Mouse (Mus musculus) thymus, postnatal 10 days (tissue): ENCODE results near the gene Ceacam1.
A peak's percentile ranks its signal among the peaks of the same experiment; 100 is the strongest.
"Not testable (repeated sequence)": the region's sequence is repeated elsewhere in the genome, so short reads cannot be mapped to it uniquely, and the experiment has no call there.

Source experiments
- DNase-seq, 2 experiments: peaks; one replicate each; pipeline ENCODE4 v3.0.0; 2021; ENCODE audit warnings: low spot score in 2 of 2

Gene Ceacam1

DNA sequence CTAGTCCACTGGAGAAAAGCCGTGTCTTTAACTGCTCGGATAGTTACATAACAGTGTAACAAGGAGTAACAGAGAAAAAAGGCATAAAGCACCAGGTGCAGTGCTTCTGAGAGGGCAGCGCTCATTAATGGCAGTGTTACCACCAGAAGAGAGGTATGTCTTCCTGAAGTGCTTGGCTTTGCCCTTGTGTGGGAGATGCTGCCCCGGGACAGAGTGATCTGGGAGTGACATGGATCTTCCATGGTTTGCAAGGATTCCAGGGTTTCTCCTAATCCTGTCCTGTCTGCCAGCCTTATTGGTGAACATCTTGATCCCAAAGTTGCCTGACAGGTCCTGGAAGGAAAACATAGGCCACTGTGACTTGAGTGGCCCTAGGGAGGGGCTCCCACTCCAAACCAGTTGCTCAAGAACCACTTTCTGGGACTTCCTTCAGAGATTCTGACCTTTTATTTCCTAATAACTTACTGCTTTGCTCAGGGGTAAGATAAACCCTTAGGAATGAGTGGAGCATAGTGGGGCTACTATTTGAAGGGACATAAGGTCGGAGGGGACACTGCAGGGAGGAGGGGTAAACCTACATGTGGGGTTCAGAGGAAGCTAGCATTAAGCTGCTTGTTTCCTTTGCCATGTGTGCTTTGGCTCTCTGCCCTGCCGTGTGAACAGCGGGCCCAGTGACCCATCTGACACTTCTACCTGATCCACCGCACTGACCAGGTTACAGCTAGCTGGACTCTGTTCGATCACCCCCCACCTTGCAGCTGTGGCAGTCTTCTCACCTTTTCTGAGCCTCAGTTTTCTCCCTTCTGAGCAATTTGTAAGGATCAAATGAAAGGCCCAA lies 37.2 kb downstream of the Ceacam1 start:
- DNase-seq, result no peak

- no peak for DNase-seq
Observed at GRCm38 (mm10) chr7:25439124-25439822, 38.1 kb downstream of the Ceacam1 start.

GRCm38 (mm10) chr7:25436704-25437103 lies 40.7 kb downstream of the Ceacam1 start:
- no peak for DNase-seq

GRCm38 (mm10) chr7:25436226-25436625 lies 41.2 kb downstream of the Ceacam1 start:
- DNase-seq, result no peak

GRCm38 (mm10) chr7:25435546-25435851 lies 41.9 kb downstream of the Ceacam1 start:
- DNase-seq, result no peak

DNA sequence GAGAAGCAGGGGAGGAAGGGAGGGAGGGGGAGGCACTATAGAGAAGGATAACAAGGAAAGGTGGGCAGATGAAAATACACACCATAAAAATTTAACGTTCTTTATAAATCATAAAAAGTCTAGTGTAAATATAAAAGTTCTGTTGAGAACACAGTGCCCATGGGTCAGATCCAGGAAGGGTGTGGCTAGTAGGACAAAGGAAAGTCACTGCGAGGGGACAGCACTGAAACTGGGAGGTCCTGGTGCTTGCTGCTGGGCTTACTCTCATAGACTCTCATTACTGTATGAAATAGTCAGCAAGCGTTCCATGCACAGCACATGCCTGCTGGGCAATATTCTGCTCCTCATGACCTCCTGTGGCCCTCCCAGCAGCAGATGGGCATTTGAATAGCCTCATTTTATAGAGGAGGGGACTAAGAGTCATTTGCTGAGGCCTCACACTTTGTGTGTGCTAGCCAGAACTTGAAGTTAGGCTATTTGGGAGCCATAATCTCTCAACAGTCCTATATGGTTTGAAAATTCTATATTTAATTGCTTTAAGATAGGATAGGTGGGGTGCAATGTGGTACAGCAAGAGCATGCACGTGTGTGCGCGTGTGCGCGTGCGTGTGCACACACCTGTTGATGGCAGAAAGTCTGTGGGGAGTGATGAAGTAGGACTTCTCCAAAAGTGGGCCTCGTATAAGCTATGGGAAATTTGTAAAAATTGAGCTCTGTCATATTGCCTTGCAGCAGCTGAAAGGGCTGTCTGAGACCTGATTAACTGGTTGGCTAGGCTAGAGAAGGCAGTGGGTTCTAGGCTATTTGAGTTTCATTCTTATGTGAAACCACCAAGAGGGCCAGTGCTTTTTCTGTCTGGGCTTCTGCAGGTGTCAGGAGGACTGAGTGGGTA lies 42.5 kb downstream of the Ceacam1 start:
- DNase-seq, result no peak

- no peak for DNase-seq
Observed at GRCm38 (mm10) chr7:25433781-25434560, 43.4 kb downstream of the Ceacam1 start.

GRCm38 (mm10) chr7:25433007-25433541 lies 44.3 kb downstream of the Ceacam1 start:
- no peak for DNase-seq

DNA sequence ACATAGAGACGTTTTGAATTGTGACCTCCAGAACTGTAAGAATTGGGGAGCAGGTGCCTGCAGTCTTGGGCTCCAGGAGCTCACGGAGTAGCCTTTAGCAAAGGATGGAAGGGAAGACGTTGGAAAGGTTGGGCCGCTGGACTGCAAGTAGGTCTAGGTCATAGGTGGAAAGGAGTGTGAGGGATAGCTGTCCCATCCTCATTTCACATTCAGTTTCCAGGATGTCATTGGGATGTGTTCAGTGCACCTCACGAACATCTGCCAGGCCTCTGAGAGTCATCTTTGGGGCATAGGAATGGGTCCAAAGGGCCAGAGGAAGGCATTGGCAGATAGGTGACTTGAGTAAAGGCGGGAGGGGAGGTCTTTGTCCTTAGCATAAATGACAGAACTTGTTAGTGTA lies 45.0 kb downstream of the Ceacam1 start:
- DNase-seq, result no peak

DNA sequence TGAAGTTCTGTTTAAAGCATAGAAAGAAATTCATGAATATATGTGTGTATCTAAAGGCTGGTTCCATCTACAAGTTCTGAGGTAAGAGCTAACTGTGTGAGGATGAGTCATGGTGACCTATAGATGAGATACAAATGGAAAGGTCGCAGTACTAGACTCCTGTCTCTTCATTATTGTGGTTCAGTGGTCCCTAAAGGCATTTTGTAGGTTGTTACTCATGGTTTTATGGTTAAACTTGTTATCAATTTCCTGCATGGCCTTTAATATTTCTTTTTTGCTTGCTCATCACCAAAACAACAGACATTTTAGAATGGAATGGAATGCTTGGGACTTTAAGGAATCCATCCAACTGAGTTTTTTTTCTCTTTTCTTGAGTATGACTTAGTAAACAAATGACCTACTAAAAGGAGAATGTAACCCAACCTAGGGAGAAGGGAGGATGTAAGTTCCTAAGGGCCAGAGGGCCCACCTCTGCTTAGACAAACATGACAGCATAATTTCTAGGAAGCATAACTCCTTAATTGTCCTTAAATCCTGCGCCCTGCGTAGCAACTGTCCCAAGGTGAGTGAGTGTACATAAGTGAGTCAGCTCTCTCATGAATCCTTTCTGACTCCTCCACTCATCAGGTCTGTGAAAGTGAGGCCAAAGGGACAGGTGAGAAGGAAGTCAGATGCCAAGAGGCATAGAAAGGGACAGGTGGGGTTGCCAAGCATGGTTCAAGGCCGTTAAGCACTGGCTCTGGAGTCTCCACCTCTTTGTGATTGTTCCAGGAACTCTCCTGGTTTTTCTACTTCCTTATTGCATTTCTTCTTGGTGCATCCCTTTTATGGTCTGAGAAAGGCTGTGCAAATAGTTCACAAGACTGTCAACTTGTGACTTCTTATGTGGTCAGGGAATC lies 47.3 kb downstream of the Ceacam1 start:
- no peak for DNase-seq

DNA sequence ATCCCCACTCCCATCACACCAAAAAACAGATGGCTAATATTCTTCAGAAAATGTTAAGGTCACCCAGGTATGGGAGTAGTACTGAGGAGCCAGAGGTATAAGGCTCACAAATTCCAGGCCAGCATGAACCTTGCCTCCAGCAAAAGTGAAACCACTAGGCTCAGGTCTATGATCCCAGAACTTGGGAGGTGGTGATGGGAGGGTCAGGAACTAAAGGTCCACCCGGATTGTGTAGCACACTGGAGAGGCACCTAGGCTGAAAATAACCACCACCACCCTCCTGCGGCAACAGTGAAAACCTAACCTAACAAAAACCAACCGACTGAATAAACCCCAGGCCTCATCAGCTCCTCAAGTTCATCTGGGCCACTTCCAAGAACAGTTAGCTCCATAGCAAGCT lies 49.1 kb downstream of the Ceacam1 start:
- no peak for DNase-seq

GRCm38 (mm10) chr7:25427144-25427543 lies 50.3 kb downstream of the Ceacam1 start:
- no peak for DNase-seq

GRCm38 (mm10) chr7:25426380-25426779 lies 51.0 kb downstream of the Ceacam1 start:
- not testable (repeated sequence) for DNase-seq

DNA sequence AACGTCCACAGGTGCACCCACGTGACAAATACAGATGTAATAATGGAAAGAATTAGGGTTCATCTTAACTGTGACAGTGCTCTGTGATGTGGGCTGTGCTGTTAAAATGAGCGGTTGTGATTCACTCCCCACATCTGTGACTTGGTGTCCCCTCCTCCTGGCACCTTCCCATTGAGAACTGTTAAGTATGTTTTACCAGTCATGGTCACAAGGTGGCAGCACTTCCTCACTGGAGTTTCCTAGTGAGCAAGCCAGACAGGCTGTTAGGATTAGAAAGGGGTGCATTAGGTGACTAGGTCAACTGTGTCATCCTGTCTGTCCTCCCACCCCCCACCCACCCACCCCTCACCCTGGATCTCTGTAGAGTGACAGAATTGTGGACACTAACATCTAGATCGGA lies 53.0 kb downstream of the Ceacam1 start:
- peak; percentile 56 to 85 for DNase-seq

DNA sequence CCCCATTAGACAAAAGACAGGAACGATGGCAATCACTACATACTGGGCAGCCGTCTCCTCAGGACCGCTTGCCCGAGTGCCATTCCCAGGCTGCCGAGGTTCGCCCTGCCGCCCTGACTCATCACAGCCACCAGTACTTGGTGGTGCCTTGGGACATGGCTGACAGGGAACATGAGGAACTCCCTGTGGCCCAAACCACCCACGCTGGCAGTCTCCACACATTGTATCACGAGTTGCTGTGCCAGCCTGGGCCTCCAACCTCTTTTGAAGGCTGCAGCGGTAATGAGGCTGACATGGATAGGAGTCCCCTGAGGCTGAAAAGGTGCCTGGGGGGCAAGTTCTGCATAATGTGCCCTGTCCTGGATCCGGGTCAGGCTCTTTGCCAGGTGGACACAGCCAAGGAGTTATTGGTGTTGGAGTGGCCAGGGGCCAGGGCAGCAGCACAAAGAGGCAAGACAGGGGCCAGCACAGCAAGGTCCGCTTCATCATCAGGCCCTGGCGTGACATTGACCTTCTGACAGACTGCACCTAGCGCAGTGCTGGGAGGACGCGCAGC lies 55.0 kb downstream of the Ceacam1 start:
- no peak for DNase-seq

DNA sequence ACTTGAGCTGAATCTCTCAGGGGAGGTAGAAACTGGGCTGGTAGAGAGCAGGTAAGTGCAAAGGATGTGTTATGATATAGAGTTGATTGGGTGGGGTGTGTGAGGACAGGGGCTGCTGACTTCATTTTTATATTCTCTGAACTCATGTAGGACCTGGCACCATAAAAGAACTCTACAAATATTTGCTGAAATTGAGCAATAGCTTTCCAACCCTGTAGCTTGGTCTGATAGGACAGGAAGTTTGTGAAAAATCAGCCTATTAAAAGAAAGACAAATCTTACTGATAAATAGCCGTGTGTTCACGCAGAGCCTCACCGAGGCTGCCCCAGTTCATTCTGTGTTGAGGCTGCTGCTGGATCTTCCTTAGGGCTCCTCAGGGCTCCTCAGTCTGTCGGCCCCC lies 57.5 kb downstream of the Ceacam1 start:
- no peak for DNase-seq

GRCm38 (mm10) chr7:25419536-25419935 lies 57.9 kb downstream of the Ceacam1 start:
- no peak for DNase-seq

- DNase-seq, result peak in 1 of 2 experiments; percentile 31
Observed at GRCm38 (mm10) chr7:25417597-25417996, 59.8 kb downstream of the Ceacam1 start.

- no peak for DNase-seq
Observed at GRCm38 (mm10) chr7:25412833-25413441, 64.5 kb downstream of the Ceacam1 start, which contains the start of gene Cxcl17. TSS of gene Cxcl17 (minus strand) at chr7:25412886.
